Mouse (Mus musculus) adrenal gland, adult 2 months (tissue): Measurements from ENCODE around the gene Cdc45. TPM values are rescaled to one million over a fixed set of nuclear protein-coding genes. Genes with fewer than 3 reads are reported as not detected.
A peak's percentile ranks its signal among the peaks of the same experiment; 100 is the strongest.
"Not testable (repeated sequence)": the region's sequence is repeated elsewhere in the genome, so short reads cannot be mapped to it uniquely, and the experiment has no call there.

Source experiments
- DNase-seq: peaks from one replicate; pipeline ENCODE4 v3.0.0; 2021
- long read RNA-seq: library from polyadenylated mRNA; stranded (forward); transcript quantifications from one replicate; pipeline ENCODE4 v2.0.0, GENCODE M21; 2021
- polyA plus RNA-seq: library from polyadenylated mRNA; depleted of rRNA; stranded (reverse); fragments of >200 nt; gene quantifications from 2 replicates; pipeline ENCODE4 v1.2.3, GENCODE M21; 2012; rRNA removed
- total RNA-seq, 2 experiments: library from RNA; stranded (reverse); gene quantifications; 2 replicates each; pipeline ENCODE4 v1.2.3; 2021

The Cdc45 gene
- total RNA-seq (1 to 10 TPM; 5.8 to 8.7 TPM), polyA plus RNA-seq (4.8 and 5.7 TPM in 2 replicates)
- long read RNA-seq, partial matches to known transcripts: 1 of 1 reads
- long read RNA-seq, other reads (novel, unspliced or antisense): 0 of 1 reads

GRCm38 (mm10) chr16:18811468-18812384 is at the start of gene Cdc45, which contains the start of gene Ufd1:
Gene Cdc45, minus strand, starts transcription at chr16:18811987.
Gene Ufd1, plus strand, starts transcription at chr16:18811779.
- DNase-seq: peak; percentile 93

- DNase-seq: peak; percentile 88
These were observed 48.4 kb upstream of the Cdc45 start for GRCm38 (mm10) chr16:18860186-18860585.

GRCm38 (mm10) chr16:18858551-18858950 is 46.8 kb upstream of the Cdc45 start:
- DNase-seq: peak; percentile 48

GRCm38 (mm10) chr16:18849521-18850190 is 37.9 kb upstream of the Cdc45 start:
- not testable (repeated sequence) for DNase-seq

- DNase-seq: no peak
These were observed 34.6 kb upstream of the Cdc45 start for GRCm38 (mm10) chr16:18846301-18846820.

GRCm38 (mm10) chr16:18838346-18838745 is 26.6 kb upstream of the Cdc45 start:
- no peak for DNase-seq

- peak; percentile 95 for DNase-seq
These were observed 24.9 kb upstream of the Cdc45 start, which contains the start of the genes 2510002D24Rik and Gm28539 for GRCm38 (mm10) chr16:18836468-18837208. Gene 2510002D24Rik, plus strand, starts transcription at chr16:18836578. Gene Gm28539, plus strand, starts transcription at chr16:18836584.

GRCm38 (mm10) chr16:18836073-18836467 is 24.3 kb upstream of the Cdc45 start:
- DNase-seq: no peak

- DNase-seq: no peak
These were observed 21.7 kb upstream of the Cdc45 start for GRCm38 (mm10) chr16:18833486-18833885.

- DNase-seq: no peak
These were observed 17.3 kb upstream of the Cdc45 start for GRCm38 (mm10) chr16:18829102-18829501.

- no peak for DNase-seq
These were observed 16.8 kb upstream of the Cdc45 start for GRCm38 (mm10) chr16:18828630-18829029.

- no peak for DNase-seq
These were observed 11.1 kb upstream of the Cdc45 start for GRCm38 (mm10) chr16:18822925-18823324.

GRCm38 (mm10) chr16:18822356-18822755 is 10.6 kb upstream of the Cdc45 start:
- DNase-seq: no peak

GRCm38 (mm10) chr16:18812385-18812910 is 661 bp upstream of the Cdc45 start:
- no peak for DNase-seq

- no peak for DNase-seq
These were observed 755 bp downstream of the Cdc45 start for GRCm38 (mm10) chr16:18811032-18811431.

GRCm38 (mm10) chr16:18809001-18809400 is 2.8 kb downstream of the Cdc45 start:
- DNase-seq: peak; percentile 66

- peak; percentile 61 for DNase-seq
These were observed 6.0 kb downstream of the Cdc45 start for GRCm38 (mm10) chr16:18805746-18806145.

- DNase-seq: peak; percentile 59
These were observed 12.9 kb downstream of the Cdc45 start for GRCm38 (mm10) chr16:18798841-18799240.

- DNase-seq: peak; percentile 50
These were observed 13.6 kb downstream of the Cdc45 start for GRCm38 (mm10) chr16:18798151-18798550.

- DNase-seq: no peak
These were observed 15.1 kb downstream of the Cdc45 start for GRCm38 (mm10) chr16:18796645-18797044.

GRCm38 (mm10) chr16:18795223-18795899 is 16.4 kb downstream of the Cdc45 start:
- DNase-seq: no peak
